Mouse (Mus musculus) cerebellum, postnatal 10 days (tissue): ENCODE data around the gene Fam129b.

ENCODE experiments used
- DNase-seq, 2 experiments: peaks; one replicate each; pipeline ENCODE4 v3.0.0; 2021; ENCODE audit warnings: mixed read lengths in 2 of 2

Gene Fam129b

DNA sequence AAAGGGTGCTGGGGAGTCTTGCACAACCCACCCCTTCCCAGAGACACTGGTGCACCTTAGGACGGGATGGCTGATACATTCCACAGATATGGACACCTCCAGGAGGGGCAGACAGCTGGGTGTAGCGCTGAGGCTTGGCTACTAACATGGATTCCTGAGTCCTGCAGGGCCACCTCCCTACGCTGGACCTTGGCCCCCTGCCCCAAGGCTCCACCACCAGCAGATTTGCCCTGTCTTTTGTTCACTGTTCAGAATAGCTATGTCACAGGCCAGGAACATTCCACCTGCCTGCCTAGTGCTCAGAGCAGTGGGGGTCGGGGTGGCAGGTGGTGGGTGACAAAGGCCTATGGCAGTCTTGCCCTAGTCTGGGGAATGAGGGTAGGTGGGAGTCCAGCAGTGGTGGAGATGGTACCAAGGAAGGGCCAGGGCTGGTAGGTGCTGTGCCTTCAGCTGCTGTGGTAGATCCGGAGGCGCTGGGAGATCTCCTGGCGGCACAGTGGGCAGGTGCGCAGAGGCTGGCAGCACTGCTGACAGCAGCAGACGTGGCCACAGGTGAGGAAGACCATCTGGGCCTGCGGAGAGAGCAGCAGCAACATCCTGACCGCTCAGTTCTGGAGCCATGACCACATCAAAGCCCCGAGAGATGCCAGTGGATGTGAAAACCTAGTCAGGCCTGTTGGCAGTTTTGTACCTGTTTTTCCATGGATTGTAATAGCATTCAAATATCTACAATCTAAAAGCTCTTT lies 50.6 kb downstream of the Fam129b start:
- peak; percentile 46 to 50 for DNase-seq

DNA sequence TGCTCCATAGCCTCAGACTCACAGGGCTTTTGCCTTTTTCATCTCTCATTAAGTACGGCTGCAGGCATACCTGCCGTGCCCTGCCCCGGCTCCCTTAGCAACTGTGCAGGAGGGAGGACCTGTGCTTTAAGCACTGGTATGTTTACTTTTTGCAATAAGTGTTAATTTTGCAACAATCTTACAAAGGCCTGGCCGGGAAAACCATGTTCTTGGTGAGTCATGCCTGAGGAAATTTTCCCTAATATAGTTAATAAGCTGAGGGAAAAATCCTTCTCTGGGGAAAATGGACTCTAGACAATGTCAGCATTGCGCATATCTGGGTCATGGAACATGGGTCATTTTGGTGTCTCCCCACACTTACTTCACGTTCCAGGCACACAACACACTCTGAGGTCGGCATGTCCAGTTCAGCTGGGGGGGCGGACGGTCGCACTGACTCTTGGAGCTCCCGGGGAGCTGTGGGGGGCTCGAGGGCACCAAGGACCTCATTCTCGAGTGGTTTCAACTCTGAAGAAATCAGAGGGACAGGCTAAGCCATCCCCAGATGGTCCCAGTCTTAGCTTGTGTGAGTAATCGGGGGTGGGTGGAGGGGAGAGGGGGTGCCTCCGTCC lies 51.8 kb downstream of the Fam129b start:
- peak in 1 of 2 experiments; percentile 26 for DNase-seq

DNA sequence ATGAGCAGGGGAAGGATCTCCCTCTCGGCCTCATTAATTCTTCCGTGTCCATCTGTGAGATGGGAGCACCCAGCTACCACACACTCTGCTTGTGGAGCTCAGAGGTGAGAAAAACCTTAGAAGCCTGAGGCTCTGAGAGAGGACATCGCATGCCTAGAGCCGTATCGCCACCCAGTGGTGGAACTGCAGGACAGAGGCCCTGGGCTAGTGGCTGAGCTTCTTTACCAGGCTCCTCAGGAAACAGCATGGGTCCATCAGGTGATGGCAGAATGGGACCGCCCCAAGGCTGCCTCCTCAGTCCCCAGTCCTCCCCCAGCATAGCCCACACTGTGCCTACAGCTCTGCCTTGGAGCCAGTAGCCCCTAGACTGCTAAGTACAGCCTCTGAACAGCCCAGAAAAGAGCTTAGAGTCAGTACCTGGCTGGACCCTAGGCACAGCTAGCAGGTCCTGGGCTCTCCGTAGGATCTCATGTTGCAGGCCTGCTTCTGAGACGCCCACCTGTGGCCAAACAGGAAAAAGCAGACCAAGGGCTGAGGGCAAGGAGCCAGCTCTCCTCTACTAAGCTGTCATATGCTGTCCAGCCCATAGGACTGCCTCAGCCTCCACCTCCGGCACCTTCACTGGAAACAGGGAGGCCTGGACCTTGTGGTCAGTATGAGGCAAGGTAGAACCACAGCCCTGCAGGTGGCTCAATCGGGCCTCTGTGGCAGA lies 52.5 kb downstream of the Fam129b start:
- peak; percentile 91 to 92 for DNase-seq

DNA sequence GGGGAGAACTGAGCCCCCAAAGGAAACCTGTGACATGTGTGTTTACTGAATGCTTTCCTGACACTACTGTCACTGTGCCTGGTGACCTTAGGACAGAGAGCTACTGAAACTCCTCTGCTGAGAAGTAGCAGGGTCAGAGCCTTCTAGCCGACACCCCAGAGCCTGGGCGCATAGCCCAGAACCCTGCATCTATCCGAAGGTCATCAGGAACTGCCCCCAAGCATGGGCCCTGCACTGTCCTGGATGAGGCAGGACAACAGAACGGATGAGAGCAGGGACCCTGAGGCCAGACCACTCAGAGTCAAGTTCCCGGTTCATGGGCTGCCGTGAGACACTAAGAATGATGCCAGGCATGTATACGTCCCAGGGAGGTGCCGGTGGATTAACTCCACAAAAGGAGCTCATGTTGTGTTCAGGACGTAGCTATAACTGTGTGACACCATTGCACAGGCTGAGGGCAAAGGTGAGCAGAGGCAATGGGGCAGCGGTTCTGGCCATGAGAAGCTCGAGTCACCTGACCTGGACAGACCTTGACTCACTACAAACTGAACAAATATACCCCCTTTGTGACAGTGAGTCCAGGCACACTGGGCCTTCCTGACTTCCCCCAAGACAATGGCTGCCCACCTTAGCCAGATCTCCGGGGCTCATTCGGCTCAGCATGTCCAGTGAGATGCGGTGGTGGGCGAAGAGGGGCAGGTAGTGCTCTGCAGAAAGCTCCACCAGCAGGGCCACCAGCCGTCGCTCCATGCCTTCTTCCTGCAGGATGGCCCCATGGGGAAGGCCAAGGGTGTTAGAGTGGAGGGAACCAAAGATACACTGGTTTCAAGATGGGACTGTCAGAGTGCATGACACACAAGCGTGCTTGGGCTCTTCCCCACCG lies 53.3 kb downstream of the Fam129b start:
- no peak for DNase-seq

DNA sequence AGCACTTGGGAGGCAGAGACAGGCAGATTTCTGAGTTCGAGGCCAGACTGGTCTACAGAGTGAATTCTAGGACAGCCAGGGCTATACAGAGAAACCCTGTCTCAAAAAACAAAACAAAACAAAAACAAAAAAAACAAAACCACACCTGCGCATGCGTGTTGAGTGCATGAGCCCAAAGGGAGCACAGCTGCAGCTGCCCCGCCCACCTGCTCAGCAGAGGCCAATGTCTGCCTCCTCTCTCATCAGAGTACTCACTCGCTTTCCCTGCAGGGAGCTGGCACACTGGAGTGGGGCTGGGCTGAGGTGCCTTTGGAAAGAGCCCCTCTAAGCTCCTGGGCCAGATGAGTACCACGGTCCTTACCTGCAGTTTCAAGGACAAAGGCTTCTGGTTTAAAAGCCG lies 55.8 kb downstream of the Fam129b start:
- no peak for DNase-seq

DNA sequence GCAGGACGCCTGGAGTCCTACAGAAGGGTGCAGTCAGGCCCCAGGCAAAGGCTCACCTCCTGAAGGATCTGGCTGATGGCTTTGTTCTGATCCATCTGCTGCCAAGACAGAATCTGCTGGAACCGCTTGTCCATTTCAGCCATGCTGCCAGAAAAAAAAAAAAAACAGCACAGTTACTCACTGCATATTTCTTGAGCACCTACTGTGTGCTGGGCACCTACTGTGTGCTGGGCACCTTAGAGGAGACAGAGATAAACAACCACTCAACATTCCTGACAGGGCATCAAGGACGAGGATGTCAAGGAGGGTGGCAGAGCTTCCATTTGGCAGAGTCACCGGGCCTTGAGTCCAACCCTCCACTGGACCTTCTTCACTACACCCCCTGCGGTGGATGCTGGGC lies 62.8 kb downstream of the Fam129b start:
- no peak for DNase-seq

DNA sequence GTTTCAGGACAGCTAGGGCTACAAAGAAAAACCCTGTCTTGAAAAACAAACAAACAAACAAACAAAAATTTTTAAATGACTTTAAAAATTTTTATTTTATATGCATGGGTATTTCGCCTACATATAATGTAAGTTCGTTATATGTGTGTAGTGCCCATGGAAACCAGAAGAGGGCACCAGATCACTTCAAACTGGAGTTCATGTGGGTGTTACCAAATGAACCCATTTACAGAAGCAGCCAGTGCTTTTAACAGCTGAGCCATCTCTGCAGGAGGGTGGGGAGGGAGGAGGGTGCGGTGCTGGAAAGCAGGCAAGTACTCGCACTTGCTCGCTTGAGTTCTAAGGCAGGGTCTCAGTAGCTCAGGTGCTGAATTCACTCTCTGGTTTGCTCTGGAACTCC lies 63.5 kb downstream of the Fam129b start:
- peak; percentile 71 to 83 for DNase-seq

DNA sequence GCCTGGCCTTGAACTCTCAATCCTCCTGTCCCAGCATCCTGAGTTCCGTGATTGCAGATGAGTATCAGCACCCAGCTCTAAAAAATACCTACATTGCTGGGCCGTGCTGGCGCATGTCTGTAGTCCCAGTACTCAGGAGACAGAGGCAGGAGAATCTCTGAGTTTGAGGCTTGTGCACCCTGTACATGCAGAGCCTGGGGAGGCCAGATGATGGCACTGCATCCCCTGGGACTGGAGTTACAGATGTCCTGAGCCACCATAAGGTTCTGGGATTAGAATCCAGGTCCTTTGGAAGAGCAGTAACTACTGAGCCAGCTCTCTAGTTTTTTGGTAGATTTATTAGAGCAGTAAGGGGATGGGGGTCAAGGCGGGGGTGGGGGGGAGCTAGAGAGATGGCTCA lies 64.6 kb downstream of the Fam129b start:
- no peak for DNase-seq

DNA sequence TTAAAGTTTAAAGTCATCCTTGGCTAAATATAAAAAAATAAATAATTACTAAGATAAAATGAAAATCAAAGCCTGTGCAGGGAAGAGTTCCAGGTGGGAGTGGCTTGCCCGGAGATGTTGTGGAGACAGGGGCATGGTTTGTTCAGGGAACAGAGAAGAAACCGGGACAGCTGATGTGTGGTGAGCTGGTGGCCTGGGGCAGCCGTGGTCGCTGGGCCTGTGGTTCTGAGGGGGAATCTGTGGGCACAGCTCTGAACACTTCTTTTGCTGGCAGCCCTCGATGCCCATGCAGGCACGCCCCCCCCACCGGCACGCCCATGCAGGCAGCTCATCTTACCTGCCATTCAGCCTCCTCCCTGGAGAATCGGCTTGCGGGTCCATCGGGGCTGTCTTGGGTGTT lies 71.5 kb downstream of the Fam129b start:
- no peak for DNase-seq

DNA sequence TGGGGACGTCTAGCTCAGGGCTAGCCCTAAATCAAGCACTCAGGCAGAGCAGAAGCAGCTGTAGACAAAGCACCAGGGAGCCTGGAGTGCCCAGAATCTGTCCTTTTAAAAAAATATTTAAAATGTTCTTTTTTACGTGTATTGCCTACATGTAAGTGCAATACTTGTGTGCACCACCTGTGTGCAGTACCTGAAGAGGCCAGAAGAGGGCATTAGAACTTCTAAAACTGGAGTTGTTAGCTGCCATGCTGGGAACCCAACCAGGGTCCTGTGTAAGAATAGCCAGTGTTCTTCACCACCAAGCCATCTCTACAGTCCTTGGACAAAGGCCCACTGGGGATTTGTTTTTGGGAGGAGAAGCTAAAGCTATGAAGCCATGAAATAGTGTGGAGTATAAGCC lies 78.7 kb downstream of the Fam129b start:
- DNase-seq: peak in 1 of 2 experiments; percentile 29

DNA sequence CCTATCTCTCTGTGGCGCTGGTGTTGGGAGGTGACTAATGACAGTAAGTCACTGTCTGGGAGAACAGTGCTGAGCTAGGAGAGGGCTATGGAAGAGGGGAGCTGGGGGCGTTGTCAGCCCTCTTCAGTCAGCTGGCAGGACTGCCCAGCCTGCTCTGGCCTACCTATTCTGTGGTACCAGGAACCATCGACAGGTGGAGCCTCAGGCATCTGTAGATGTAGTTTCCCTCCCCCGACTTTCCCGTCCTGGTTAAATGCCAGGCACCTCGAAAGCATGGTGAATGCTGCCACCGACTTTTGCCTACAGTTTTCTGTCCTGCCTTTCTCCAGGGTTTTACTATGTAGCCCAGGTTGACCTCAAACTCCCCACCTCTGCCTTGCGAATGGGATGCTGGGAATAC lies 81.4 kb downstream of the Fam129b start:
- peak; percentile 62 to 63 for DNase-seq

DNA sequence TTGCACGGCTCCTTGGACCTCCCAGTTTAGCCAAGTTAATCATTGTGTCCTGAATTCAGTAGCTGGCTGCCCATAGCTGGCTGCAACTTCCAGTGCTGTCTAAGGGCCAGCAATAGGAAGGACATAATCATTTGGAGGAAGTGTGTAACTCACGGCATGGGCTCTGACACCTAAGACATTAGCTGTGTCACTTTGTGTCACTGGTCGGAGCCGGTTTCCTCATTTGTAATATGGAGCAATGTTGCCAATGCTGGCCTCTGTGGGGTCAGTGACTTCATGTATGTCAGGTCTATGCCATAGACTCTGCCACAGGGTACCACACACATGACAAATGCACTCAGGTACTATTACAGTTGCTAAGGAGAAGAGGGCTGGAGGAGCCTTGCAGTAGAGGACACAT lies 84.4 kb downstream of the Fam129b start:
- no peak for DNase-seq

DNA sequence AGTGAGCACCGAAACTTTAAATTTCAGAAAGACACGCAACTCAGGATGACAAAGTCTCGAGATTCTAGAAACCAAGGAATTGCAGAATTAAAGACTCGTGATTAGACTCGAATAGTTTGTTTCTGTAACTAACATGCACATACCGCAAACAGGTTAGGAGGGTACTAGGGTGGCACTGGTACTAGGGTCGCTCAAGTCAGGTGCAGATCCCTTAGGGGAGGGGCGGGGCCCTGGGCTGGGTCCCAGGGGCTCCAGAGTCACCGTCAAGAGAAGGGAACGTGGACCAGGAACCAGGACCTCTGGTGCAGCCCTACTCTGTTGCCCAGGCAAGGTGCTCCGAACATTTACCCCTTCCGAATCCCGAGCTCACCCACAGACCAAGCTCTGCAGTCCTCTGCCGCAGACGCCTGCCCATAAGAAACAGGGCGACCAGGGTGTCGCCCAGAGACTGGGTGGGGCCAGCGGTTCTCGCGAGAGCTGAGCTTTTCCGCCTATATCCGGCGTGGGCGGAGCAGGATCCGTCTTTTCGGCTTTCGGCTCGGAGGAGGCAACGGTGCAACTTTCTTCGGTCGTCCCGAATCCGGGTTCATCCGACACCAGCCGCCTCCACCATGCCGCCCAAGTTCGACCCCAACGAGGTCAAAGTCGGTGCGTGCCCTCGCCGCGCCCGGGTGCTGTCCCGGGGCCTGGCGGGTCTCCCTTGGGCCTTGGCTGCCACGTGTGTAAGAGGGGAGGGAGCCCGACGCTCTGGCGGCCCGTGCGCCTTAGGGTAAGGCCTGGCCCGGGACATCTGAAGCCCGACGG lies 85.5 kb downstream of the Fam129b start, which contains the start of the genes Rpl12 and Lrsam1:
TSS of gene Rpl12 (plus strand) at position 368 of the 804 bp plus-strand sequence.
TSS of gene Lrsam1 (minus strand) at position 423 of the 804 bp plus-strand sequence.
- peak; percentile 96 to 97 for DNase-seq

DNA sequence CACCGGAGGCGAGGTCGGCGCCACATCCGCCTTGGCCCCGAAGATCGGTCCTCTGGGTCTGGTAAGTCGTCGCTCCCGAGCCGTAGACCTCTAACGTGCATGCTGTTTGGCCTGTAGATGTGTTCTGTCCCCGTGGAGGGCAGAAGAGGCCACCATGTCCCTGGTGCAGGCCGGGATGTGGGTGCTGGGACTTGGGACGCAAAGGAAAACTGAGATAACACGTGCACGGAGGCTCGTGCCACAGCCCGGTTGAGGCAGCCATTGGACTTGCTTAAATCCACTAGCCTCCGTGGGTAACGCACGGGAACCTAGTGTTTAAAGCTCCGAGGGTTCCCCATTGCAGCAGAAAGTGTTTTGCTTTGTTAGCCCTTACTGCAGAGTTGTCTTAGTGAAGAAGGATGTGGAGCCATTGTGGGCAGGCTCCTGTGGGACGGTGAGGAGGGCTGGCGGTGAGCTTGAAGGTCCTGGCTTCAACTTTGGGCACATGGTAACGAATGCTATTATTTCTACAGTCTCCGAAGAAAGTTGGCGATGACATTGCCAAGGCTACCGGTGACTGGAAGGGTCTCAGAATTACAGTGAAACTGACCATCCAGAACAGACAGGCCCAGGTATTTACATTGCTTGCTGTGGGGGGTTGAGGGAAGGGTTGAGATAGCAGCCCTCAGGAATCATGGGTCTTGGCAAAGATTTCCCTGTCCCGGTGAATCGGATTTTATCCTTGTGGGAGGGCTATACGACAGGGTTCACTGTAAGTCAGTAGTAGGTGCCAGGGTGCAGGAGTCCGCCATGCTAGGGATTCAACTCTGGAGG lies 86.4 kb downstream of the Fam129b start:
- DNase-seq: peak in 1 of 2 experiments; percentile 28

DNA sequence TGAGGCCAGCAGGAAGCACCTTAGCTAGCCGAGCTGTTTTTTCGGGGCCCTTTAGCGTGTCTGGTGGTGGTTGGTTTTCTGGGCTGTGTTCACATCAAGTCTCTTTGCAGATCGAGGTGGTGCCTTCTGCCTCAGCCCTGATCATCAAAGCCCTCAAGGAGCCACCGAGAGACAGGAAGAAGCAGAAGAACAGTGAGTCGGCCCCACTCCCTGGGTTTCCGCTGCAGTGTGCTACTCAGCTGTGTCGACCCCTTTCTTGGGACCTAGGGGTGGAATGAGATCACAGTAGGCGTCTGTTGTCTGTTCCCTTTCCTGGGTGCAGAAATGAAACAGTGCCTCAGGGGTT lies 86.9 kb downstream of the Fam129b start:
- no peak for DNase-seq

DNA sequence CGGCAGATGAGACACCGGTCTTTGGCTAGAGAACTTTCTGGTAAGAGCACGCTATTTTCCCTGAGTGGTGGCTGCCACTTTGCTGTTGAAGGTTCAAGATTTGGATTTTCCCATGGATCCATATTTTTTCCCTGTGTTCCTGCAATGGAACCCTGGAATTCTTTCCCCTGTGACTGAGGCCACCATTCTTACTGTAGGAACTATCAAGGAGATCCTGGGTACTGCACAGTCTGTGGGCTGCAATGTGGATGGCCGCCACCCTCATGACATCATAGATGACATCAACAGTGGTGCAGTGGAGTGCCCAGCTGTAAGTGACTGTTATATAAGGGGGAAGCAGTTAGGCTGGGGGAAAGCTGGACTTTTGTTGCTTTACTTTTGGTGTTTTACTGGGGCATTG lies 87.6 kb downstream of the Fam129b start:
- DNase-seq: no peak

DNA sequence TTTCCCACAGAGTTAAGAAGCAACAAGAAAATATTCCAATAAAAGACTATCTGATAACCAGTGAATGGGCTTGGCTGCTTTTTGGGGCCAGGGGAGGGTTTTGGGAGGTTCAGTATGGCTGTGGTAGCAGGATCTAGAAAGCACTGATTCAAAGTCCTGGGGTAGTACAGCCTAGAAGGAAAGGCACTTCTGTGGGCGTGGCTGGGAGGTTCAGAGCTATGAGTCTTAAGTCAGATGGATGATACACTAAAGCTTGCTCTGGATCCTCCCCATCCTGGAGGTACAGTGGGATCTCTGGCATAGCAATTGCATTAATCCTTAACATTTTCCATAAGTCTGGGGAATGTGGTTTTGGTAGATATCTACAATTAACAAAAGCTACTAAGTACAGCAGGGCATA lies 88.1 kb downstream of the Fam129b start:
- DNase-seq: no peak

DNA sequence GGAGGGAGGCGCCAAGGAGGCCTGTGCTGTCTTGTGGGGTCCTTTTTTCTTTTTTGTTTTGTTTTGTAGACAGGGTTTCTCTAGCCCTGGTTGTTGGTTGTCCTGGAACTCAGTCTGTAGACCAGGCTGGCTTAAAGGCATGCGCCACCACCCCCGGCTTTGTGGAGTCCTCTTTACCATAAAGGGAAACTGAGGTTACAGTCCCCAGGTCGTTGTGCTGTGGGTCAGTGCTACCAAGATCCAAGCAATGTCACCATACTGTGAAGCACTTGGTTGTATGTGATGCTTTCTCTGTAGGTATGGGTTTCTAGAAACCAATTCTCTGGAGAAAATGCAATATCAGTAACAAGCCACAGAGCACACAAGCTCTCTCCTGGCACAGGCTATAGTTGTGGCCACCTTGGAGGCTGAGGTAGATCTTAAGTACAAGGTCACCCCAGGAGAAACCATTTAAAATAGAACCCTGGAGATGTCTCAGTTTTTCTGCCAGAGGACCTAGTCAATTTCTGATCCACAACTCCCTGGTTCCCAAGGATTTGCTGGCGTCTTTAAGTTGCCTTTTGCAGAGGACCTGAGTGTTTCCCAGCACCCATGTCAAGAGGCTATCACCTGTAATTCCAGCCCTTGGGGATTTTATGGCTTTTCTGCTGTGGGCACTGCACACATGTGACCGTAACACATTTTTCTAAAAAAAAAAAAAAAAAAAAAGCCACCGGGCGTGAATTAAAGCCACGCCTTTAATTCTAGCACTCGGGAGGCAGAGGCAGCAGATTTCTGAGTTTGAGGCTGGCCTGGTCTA lies 88.9 kb downstream of the Fam129b start:
- no peak for DNase-seq

DNA sequence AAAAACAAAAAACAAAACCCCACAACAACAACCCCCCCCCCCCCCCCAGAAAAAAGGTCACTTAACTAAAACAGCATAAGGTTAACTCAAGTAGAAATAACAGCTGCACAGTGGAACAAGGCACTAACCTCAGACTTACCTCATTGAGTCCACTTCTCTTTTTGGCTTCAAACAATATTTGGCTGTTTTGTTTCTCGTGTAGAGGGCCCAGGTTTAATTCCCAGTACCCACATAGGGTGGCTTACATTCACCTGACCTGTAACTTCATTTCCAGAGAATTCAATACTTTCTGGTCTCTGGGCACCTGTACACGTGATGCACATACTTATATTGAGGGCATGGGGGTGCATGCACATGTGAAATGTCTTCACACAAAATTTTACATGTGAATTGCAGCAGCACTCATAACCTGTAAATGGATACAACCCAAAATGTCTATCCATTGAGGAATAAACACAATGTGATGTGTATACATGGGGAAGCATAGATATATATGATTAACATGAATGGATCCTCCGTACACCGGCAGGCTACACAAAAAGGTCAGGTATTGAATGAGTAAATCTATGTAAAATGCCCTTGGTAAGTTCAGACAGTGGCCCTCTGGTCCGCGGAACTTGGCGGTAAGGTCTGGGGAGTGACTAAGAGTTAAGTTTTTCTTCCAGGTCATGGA lies 89.7 kb downstream of the Fam129b start:
- DNase-seq: no peak
